Mouse (Mus musculus): ENCODE measurements at regions not wholly inside any gene's neighbourhood (a gene's known extent, or its start where the extent isn't known, plus 50 kb on each side); places are given as distances from the start of the nearest gene placed in this dataset.

GRCm38 (mm10) chr15:52783940-52784339 is 1100.8 kb upstream of the Gm7489 start:
- DNase-seq = no peak

GRCm38 (mm10) chr15:52785196-52785595 is 1099.5 kb upstream of the Gm7489 start:
- DNase-seq = no peak

GRCm38 (mm10) chr15:52785976-52786375 is 1098.7 kb upstream of the Gm7489 start:
- DNase-seq = no peak

GRCm38 (mm10) chr15:52805479-52806199 is 1079.1 kb upstream of the Gm7489 start:
- DNase-seq = no peak

- DNase-seq = peak; percentile 10
These were observed 1076.1 kb upstream of the Gm7489 start for GRCm38 (mm10) chr15:52808622-52809021.

GRCm38 (mm10) chr15:52820796-52821195 is 1063.9 kb upstream of the Gm7489 start:
- no peak for DNase-seq

- DNase-seq = no peak
These were observed 1047.8 kb upstream of the Gm7489 start for GRCm38 (mm10) chr15:52836896-52837295.

- no peak for DNase-seq
These were observed 1036.6 kb upstream of the Gm7489 start for GRCm38 (mm10) chr15:52848132-52848531.

- no peak for DNase-seq
These were observed 1026.0 kb upstream of the Gm7489 start for GRCm38 (mm10) chr15:52858682-52859081.

GRCm38 (mm10) chr15:52863494-52863893 is 1021.2 kb upstream of the Gm7489 start:
- no peak for DNase-seq

- no peak for DNase-seq
These were observed 992.3 kb upstream of the Gm7489 start for GRCm38 (mm10) chr15:52892244-52892950.

- no peak for DNase-seq
These were observed 986.6 kb upstream of the Gm7489 start for GRCm38 (mm10) chr15:52898107-52898506.

- no peak for DNase-seq
These were observed 985.3 kb upstream of the Gm7489 start for GRCm38 (mm10) chr15:52899403-52899802.

GRCm38 (mm10) chr15:52899822-52900221 is 984.9 kb upstream of the Gm7489 start:
- no peak for DNase-seq

GRCm38 (mm10) chr15:52905231-52905630 is 979.5 kb upstream of the Gm7489 start:
- DNase-seq = no peak

- no peak for DNase-seq
These were observed 977.5 kb upstream of the Gm7489 start for GRCm38 (mm10) chr15:52907217-52907616.

- no peak for DNase-seq
These were observed 962.4 kb upstream of the Gm7489 start for GRCm38 (mm10) chr15:52922277-52922676.

- no peak for DNase-seq
These were observed 956.3 kb upstream of the Gm7489 start for GRCm38 (mm10) chr15:52928408-52928807.

- no peak for DNase-seq
These were observed 947.6 kb upstream of the Gm7489 start for GRCm38 (mm10) chr15:52937138-52937537.

GRCm38 (mm10) chr15:52944592-52944991 is 940.1 kb upstream of the Gm7489 start:
- DNase-seq = no peak

GRCm38 (mm10) chr15:52948196-52948595 is 936.5 kb upstream of the Gm7489 start:
- DNase-seq = no peak

- no peak for DNase-seq
These were observed 931.2 kb upstream of the Gm7489 start for GRCm38 (mm10) chr15:52953480-52953879.

GRCm38 (mm10) chr15:52954715-52955593 is 929.8 kb upstream of the Gm7489 start:
- no peak for DNase-seq
